Mouse (Mus musculus) MEL (cell line): Measurements from ENCODE around the gene Tarbp1. TPM values are rescaled to one million over a fixed set of nuclear protein-coding genes. Genes with fewer than 3 reads are reported as not detected.

Experiments
- DNase-seq: peaks from one replicate; pipeline ENCODE4 v3.0.0; 2011; ENCODE audit warnings: low read depth, low spot score
- H3K27ac ChIP-seq: 2 replicates; pipeline ENCODE4 v1.5.1; 2012; ENCODE audit warnings: low read depth, mild to moderate bottlenecking, control low read depth, low read length, moderate library complexity; ENCODE audit not compliant: control insufficient read depth
- H3K27me3 ChIP-seq, 2 experiments: fragments of 150-350 bp in 1 of 2; sonication (generic) in 1 of 2; 2 replicates each; pipeline ENCODE4 v1.6.1; 2012; ENCODE audit warnings: low read length in 2 of 2, mild to moderate bottlenecking in 2 of 2, improper control_type of control experiment in 1 of 2, moderate library complexity in 1 of 2; ENCODE audit not compliant: insufficient read depth in 2 of 2, control insufficient read depth in 1 of 2
- H3K36me3 ChIP-seq, 2 experiments: 2 replicates each; pipeline ENCODE4 v1.6.1; 2012 to 2014; ENCODE audit warnings: low read length in 2 of 2, improper control_type of control experiment in 1 of 2, inconsistent platforms in 1 of 2, mild to moderate bottlenecking in 1 of 2; ENCODE audit not compliant: insufficient read depth in 2 of 2, control insufficient read depth in 1 of 2
- H3K4me1 ChIP-seq, 2 experiments: fragments of 150-350 bp in 1 of 2; sonication (generic) in 1 of 2; 2 replicates each; pipeline ENCODE4 v1.6.1; 2012; ENCODE audit warnings: low read length in 2 of 2, improper control_type of control experiment in 1 of 2, mild to moderate bottlenecking in 1 of 2; ENCODE audit not compliant: insufficient read depth in 2 of 2, control insufficient read depth in 1 of 2
- H3K4me3 ChIP-seq, 2 experiments: fragments of 150-350 bp in 1 of 2; sonication (generic) in 1 of 2; 2 replicates each; pipeline ENCODE4 v1.5.1; 2012; ENCODE audit warnings: low read depth in 2 of 2, low read length in 2 of 2, mild to moderate bottlenecking in 2 of 2, moderate library complexity in 2 of 2, control low read depth in 1 of 2, improper control_type of control experiment in 1 of 2; ENCODE audit not compliant: control insufficient read depth in 1 of 2, insufficient read depth in 1 of 2
- H3K79me2 ChIP-seq: 2 replicates; pipeline ENCODE4 v1.6.1; 2012; ENCODE audit warnings: mild to moderate bottlenecking, low read length, moderate library complexity; ENCODE audit not compliant: control insufficient read depth, poor library complexity, insufficient read depth
- H3K9ac ChIP-seq: 2 replicates; pipeline ENCODE4 v1.6.1; 2012; ENCODE audit warnings: low read depth, mild to moderate bottlenecking, control low read depth, low read length, moderate library complexity; ENCODE audit not compliant: control insufficient read depth, poor library complexity, severe bottlenecking
- H3K9me3 ChIP-seq: fragments of 150-350 bp; sonication (generic); replicated peaks from 2 replicates; pipeline ENCODE4 v1.6.1; 2012; ENCODE audit warnings: mild to moderate bottlenecking, low read length, improper control_type of control experiment, moderate library complexity; ENCODE audit not compliant: insufficient read depth
- CHD1 ChIP-seq: IDR thresholded peaks from 2 replicates; pipeline ENCODE4 v1.6.1; 2012; ENCODE audit warnings: low read depth, mild to moderate bottlenecking, inconsistent platforms, low read length, improper control_type of control experiment
- CHD2 ChIP-seq: IDR thresholded peaks from 2 replicates; pipeline ENCODE4 v1.6.1; 2011; ENCODE audit warnings: low read length, improper control_type of control experiment
- CTCF ChIP-seq, 3 experiments: IDR thresholded peaks in 2 of 3; conservative IDR thresholded peaks in 1 of 3; 2 replicates each; pipeline ENCODE4 v1.5.1; 2011 to 2012; ENCODE audit warnings: low read length in 3 of 3, low read depth in 2 of 3, mild to moderate bottlenecking in 2 of 3, improper control_type of control experiment in 1 of 3, inconsistent platforms in 1 of 3, mixed read lengths in 1 of 3, moderate library complexity in 1 of 3; ENCODE audit not compliant: control insufficient read depth in 1 of 3, insufficient read depth in 1 of 3, poor library complexity in 1 of 3, severe bottlenecking in 1 of 3
- ETS1 ChIP-seq: IDR thresholded peaks from 2 replicates; pipeline ENCODE4 v1.6.1; 2012; ENCODE audit warnings: low read depth, mild to moderate bottlenecking, inconsistent platforms, low read length, improper control_type of control experiment, moderate library complexity
- GATA1 ChIP-seq: IDR thresholded peaks from 2 replicates; pipeline ENCODE4 v1.6.1; 2011; ENCODE audit warnings: low read depth, low read length, improper control_type of control experiment
- JUND ChIP-seq: IDR thresholded peaks from 2 replicates; pipeline ENCODE4 v1.6.1; 2011; ENCODE audit warnings: low read depth, mild to moderate bottlenecking, improper control_type of control experiment, low read length
- MXI1 ChIP-seq: IDR thresholded peaks from 2 replicates; pipeline ENCODE4 v1.6.1; 2011; ENCODE audit warnings: mild to moderate bottlenecking, low read depth, low read length, improper control_type of control experiment
- NELFE ChIP-seq: IDR thresholded peaks from 2 replicates; pipeline ENCODE4 v1.6.1; 2011; ENCODE audit warnings: low read depth, low read length, improper control_type of control experiment
- SIN3A ChIP-seq: IDR thresholded peaks from 2 replicates; pipeline ENCODE4 v1.6.1; 2012; ENCODE audit warnings: low read length, improper control_type of control experiment, inconsistent platforms
- SMC3 ChIP-seq: IDR thresholded peaks from 2 replicates; pipeline ENCODE4 v1.6.1; 2011; ENCODE audit warnings: low read depth, low read length, improper control_type of control experiment
- TAL1 ChIP-seq: IDR thresholded peaks from 2 replicates; pipeline ENCODE4 v1.6.1; 2012; ENCODE audit warnings: mild to moderate bottlenecking, inconsistent platforms, low read length, moderate library complexity, mixed read lengths
- TBP ChIP-seq: IDR thresholded peaks from 2 replicates; pipeline ENCODE4 v1.8.0; 2011; ENCODE audit warnings: low read depth, low read length, improper control_type of control experiment
- USF2 ChIP-seq, 2 experiments: IDR thresholded peaks; 2 replicates each; pipeline ENCODE4 v1.6.1; 2011 to 2012; ENCODE audit warnings: improper control_type of control experiment in 2 of 2, low read length in 2 of 2, borderline replicate concordance in 1 of 2, inconsistent platforms in 1 of 2, low read depth in 1 of 2, mild to moderate bottlenecking in 1 of 2; ENCODE audit not compliant: insufficient read depth in 1 of 2
- ZC3H11A ChIP-seq: IDR thresholded peaks from 2 replicates; pipeline ENCODE4 v1.6.1; 2012; ENCODE audit warnings: low read depth, mild to moderate bottlenecking, inconsistent platforms, low read length, improper control_type of control experiment
- ZKSCAN1 ChIP-seq: IDR thresholded peaks from 2 replicates; pipeline ENCODE4 v1.6.1; 2012; ENCODE audit warnings: low read depth, mild to moderate bottlenecking, inconsistent platforms, low read length, improper control_type of control experiment, moderate library complexity
- ZNF384 ChIP-seq: IDR thresholded peaks from 2 replicates; pipeline ENCODE4 v1.6.1; 2012; ENCODE audit warnings: low read depth, mild to moderate bottlenecking, inconsistent platforms, low read length, improper control_type of control experiment
- polyA plus RNA-seq, 2 experiments: library from polyadenylated mRNA; stranded (reverse) in 1 of 2; unstranded in 1 of 2; fragments of >175 nt in 1 of 2; fragments of >200 nt in 1 of 2; gene quantifications; 2 replicates each; pipeline versions ENCODE4 v1.2.1 to v1.2.4; 2012; ENCODE audit warnings: low replicate concordance in 2 of 2, low read depth in 1 of 2; ENCODE audit not compliant: insufficient read length in 2 of 2, insufficient read depth in 1 of 2, missing spikeins in 1 of 2
- total RNA-seq: library from RNA; depleted of rRNA; stranded (reverse); fragments of 300-350 nt; gene quantifications from 2 replicates; pipeline ENCODE4 v1.2.3, GENCODE M21; 2012

Gene Tarbp1
- total and polyA plus RNA-seq, 3 experiments = 5.4 to 8.4 TPM; not detected in 1

DNA sequence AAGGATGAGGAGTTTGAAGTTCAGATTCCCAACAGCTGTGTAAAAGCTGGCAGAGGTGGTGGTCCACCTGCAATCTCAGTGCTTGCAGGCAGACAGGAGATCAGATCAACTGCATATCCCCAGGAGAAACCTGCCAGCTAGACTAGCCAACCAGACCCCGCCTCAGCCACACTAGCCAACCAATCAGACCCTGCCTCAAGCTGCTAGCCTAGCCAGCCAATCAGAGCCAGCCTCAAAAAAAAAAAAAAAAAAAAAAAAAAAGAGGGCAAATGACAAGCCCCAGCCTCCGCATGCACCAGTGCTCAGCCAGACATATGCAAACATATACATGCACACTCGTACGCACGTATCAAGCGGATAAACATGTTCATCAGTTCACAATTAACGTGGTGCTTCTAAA lies 19.5 kb downstream of the Tarbp1 start:
- DNase-seq = peak; percentile 37
- no peak overlapping the region for H3K27ac ChIP-seq
- no peaks in the 10 kb centered on the region for H3K27me3 ChIP-seq
- H3K36me3 ChIP-seq = no peaks in the 10 kb centered on the region
- no peaks in the 10 kb centered on the region for H3K79me2 ChIP-seq
- H3K4me1 ChIP-seq = no peaks in the 10 kb centered on the region
- no peak for TF ChIP-seq SIN3A
- no peak for TF ChIP-seq TAL1
- peak; percentile 87 for TF ChIP-seq ZNF384
- TF ChIP-seq, all 39 proteins: peak for 1
- Histone ChIP-seq H3K9me3 (no peaks in the 10 kb centered on the region), H3K4me3 (no peak overlapping the region), H3K9ac (no peak overlapping the region)

DNA sequence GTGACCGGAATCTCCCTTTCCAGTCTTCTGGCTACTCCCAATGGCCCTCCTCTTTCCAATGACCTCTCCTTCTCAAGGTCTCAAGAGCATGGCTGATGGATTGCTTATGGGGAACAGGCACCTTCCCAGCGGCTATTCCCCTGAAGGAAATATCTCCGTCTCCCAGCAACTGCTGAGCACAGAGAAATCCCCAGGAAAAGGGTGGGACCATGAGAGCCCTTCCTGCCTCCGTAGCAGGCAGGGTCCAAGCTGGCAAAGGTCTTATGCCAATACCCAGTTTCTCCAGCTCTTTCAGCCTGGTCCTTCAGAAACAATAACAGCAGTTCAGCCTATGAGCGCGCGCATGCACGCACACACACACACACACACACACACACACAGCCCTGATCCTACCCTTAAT lies 23.7 kb downstream of the Tarbp1 start:
- H3K36me3 ChIP-seq = no peaks in the 10 kb centered on the region

DNA sequence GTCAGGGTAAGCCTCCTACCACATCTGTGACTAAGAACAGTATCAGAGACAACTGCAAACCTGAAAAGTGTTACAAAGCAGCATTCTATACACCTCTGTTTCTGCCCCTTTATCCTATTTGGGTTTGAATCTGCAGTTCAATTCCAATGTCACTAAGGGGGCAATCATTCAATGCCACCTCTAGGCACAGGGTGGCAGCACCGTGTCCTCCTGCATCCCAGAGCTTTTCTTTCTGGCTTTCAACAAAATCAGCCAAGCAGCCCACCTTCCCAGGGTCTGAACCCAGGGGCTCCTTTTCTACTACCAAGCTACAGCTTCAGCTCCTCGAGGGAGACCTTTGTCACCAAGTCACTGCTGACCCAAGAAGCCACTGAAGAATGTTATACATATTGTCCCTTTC lies 35.9 kb downstream of the Tarbp1 start:
- H3K4me3 ChIP-seq = no peak overlapping the region
- H3K9me3 ChIP-seq = no peaks in the 10 kb centered on the region
- no peak for TF ChIP-seq CHD2
- TF ChIP-seq NELFE = no peak
- TF ChIP-seq JUND = no peak
- TF ChIP-seq ETS1 = no peak
- TF ChIP-seq GATA1 = no peak
- TF ChIP-seq ZC3H11A = no peak
- TF ChIP-seq TBP = no peak
- TF ChIP-seq USF2 (IDR thresholded peaks at IDR 0.05; ENCODE audit: borderline replicate concordance in 1 of 2, insufficient read depth in 1 of 2, low read depth in 1 of 2, low read length in 2 of 2) = no peak
- no peak for TF ChIP-seq ZKSCAN1
- TF ChIP-seq SIN3A = no peak
- TF ChIP-seq SMC3 = 0 out of 2 replicates have a peak, but pooled peaks have one; percentile 6
- peak in 2 of 3 experiments; percentile 16 to 22; a peak in 1 of 6 replicates for TF ChIP-seq CTCF (IDR thresholded peaks at IDR 0.05 in 2 of 3, conservative IDR thresholded peaks at IDR 0.05 in 1 of 3; ENCODE audit: control insufficient read depth in 1 of 3, insufficient read depth in 1 of 3, low read depth in 2 of 3, low read length in 3 of 3, poor library complexity in 1 of 3, severe bottlenecking in 1 of 3)
- TF ChIP-seq TAL1 = no peak
- TF ChIP-seq, all 39 proteins: peak for 2
- no peak overlapping the region for H3K27ac ChIP-seq
- H3K36me3 ChIP-seq = no peaks in the 10 kb centered on the region
- H3K27me3 ChIP-seq = no peaks in the 10 kb centered on the region; a peak in 1 of 4 replicates
- H3K4me1 ChIP-seq = no peaks in the 10 kb centered on the region
- no peak overlapping the region for H3K9ac ChIP-seq
- no peak for DNase-seq
- no peaks in the 10 kb centered on the region for H3K79me2 ChIP-seq

More for the DNA sequence above, 23.7 kb downstream of the Tarbp1 start:
- H3K27me3 ChIP-seq = no peaks in the 10 kb centered on the region
- no peaks in the 10 kb centered on the region for H3K79me2 ChIP-seq
- no peak overlapping the region for H3K4me3 ChIP-seq
- H3K27ac ChIP-seq = no peak overlapping the region
- H3K9ac ChIP-seq = no peak overlapping the region
- no peaks in the 10 kb centered on the region for H3K4me1 ChIP-seq
- TF ChIP-seq SMC3 = no peak
- TF ChIP-seq CHD1 = no peak
- no peak for TF ChIP-seq MXI1
- TF ChIP-seq, all 39 proteins: peak for 0
- H3K9me3 ChIP-seq = no peaks in the 10 kb centered on the region
- no peak for DNase-seq
